Mouse (Mus musculus): ENCODE data around the gene Efemp2.

Efemp2 gene

DNA sequence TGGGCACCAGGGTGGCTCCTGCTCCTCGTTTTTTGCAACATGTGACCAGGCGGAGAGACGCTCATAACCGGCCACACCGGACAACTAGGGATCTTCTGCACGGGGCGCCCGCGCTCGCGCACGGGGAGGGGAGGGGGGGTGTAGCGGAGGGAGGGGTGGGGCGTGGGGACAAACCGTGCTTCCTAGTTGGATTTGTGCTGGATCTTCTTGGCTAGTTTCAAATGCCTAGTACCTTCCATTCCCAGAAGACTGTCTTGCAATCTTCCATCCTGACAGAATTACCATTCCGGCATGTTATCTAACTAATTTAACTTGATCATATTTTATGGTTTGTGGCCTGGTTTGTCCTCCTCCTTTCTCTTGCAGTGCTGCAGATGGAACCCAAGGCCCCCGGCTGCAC is 29.9 kb downstream of the Efemp2 start, which contains the start of gene 1700020D05Rik:
1700020D05Rik (minus strand) TSS at position 101 of the 400 bp plus-strand sequence.
- no peak for DNase-seq

GRCm38 (mm10) chr19:5510031-5511026 is 36.6 kb downstream of the Efemp2 start, which contains the start of gene Snx32:
Snx32 (minus strand) TSS chr19:5510538.
- DNase-seq: peak; percentile 97

- DNase-seq: peak; percentile 49
These were observed 37.4 kb downstream of the Efemp2 start for GRCm38 (mm10) chr19:5511074-5511632.

- no peak for DNase-seq
These were observed 38.6 kb downstream of the Efemp2 start for GRCm38 (mm10) chr19:5512091-5513004.

- no peak for DNase-seq
These were observed 39.2 kb downstream of the Efemp2 start for GRCm38 (mm10) chr19:5513005-5513349.

GRCm38 (mm10) chr19:5515840-5516777 is 42.4 kb downstream of the Efemp2 start:
- DNase-seq: peak; percentile 47

- no peak for DNase-seq
These were observed 43.3 kb downstream of the Efemp2 start for GRCm38 (mm10) chr19:5516906-5517505.

GRCm38 (mm10) chr19:5518721-5519120 is 45.0 kb downstream of the Efemp2 start:
- no peak for DNase-seq

DNA sequence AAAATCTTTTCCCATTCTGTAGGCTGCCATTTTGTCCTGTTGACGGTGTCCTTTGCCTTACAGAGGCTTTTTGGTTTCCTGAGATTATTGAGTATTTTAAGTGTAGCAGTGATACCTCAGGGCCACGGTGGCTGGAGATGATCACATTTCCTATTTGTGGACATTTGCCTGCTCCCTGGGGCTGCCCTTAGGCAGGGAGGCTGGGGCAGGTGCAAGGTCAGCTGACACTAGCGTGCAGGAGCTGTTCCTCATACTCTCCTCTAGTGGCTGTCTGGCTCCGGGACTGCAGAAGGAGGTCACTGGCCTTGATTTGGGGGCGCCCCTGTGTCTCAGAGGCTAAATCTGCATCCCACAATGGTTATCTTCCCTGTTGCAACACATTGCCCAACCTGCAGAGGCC is 51.5 kb downstream of the Efemp2 start:
- no peak for DNase-seq

- DNase-seq: peak; percentile 98
These were observed 55.8 kb downstream of the Efemp2 start for GRCm38 (mm10) chr19:5529325-5530137.

DNA sequence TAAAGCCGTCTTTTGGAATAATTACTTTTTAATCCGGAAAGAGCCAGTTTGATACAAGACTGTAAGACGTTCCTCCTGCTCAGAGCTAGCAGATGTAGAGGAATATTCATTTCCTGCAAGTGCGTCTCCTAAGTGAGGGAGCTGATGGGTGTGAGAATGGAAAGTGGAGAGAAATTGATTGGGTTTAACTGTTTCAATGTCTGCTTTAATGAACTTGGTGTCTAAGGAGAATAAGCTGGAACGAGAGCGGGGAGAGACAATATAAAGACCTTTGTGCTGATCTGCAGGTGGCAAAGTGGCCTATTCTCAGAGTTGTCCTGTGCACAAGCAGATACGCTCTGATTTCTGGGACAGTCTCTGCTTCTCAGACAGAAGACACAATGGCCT is 56.4 kb downstream of the Efemp2 start:
- no peak for DNase-seq
